Mouse (Mus musculus) brain, embryonic 14.5 days (tissue): ENCODE results near the gene Ube2o. TPM values are rescaled to one million over a fixed set of nuclear protein-coding genes. Genes with fewer than 3 reads are reported as not detected.

Experiments
- DNase-seq: peaks from one replicate; pipeline ENCODE4 v3.0.0-alpha.2; 2011; ENCODE audit warnings: low read depth
- CTCF ChIP-seq: fragments of 200-500 bp; IDR thresholded peaks from 2 replicates; pipeline ENCODE4 v1.5.1; 2012; ENCODE audit warnings: inconsistent platforms, mild to moderate bottlenecking, moderate library complexity, borderline replicate concordance; ENCODE audit not compliant: insufficient read depth, insufficient read length; ENCODE audit errors: extremely low read depth
- POLR2A ChIP-seq: fragments of 200-500 bp; IDR thresholded peaks from 2 replicates; pipeline ENCODE4 v1.6.1; 2012; ENCODE audit warnings: mild to moderate bottlenecking, inconsistent platforms, borderline replicate concordance; ENCODE audit not compliant: poor library complexity, insufficient read depth, insufficient read length, severe bottlenecking; ENCODE audit errors: extremely low read depth
- polyA plus RNA-seq: library from polyadenylated mRNA; depleted of rRNA; stranded (reverse); fragments of >200 nt; gene quantifications from 2 replicates; pipeline ENCODE4 v1.2.3, GENCODE M21; 2012

Ube2o gene
- polyA plus RNA-seq, 1 experiment: 68.5 TPM

GRCm38 (mm10) chr11:116589020-116589531 lies 7.8 kb upstream of the Ube2o start:
- peak; percentile 59 for DNase-seq
- no peak for TF ChIP-seq CTCF
- TF ChIP-seq POLR2A: no peak

GRCm38 (mm10) chr11:116586801-116587631 lies 5.8 kb upstream of the Ube2o start:
- peak; percentile 60 for DNase-seq
- TF ChIP-seq POLR2A (no peak), CTCF (peak; percentile 100)

GRCm38 (mm10) chr11:116586310-116586709 lies 5.1 kb upstream of the Ube2o start, which contains the start of gene Aanat:
Aanat (plus strand) TSS chr11:116586432.
- no peak for DNase-seq
- TF ChIP-seq POLR2A: no peak
- TF ChIP-seq CTCF: no peak

GRCm38 (mm10) chr11:116585682-116586081 lies 4.4 kb upstream of the Ube2o start:
- DNase-seq: no peak
- TF ChIP-seq POLR2A: no peak
- TF ChIP-seq CTCF: no peak

- peak; percentile 63 for DNase-seq
- TF ChIP-seq POLR2A (no peak), CTCF (no peak)
These were observed 404 bp downstream of the Ube2o start for GRCm38 (mm10) chr11:116580711-116581375.

GRCm38 (mm10) chr11:116580031-116580652 lies 1.1 kb downstream of the Ube2o start:
- no peak for TF ChIP-seq CTCF
- TF ChIP-seq POLR2A: no peak
- peak; percentile 46 for DNase-seq

GRCm38 (mm10) chr11:116579280-116579679 lies 2.0 kb downstream of the Ube2o start:
- DNase-seq: peak; percentile 26
- TF ChIP-seq POLR2A: no peak
- no peak for TF ChIP-seq CTCF

- no peak for TF ChIP-seq CTCF
- no peak for TF ChIP-seq POLR2A
- no peak for DNase-seq
These were observed 5.9 kb downstream of the Ube2o start for GRCm38 (mm10) chr11:116575396-116575795.

GRCm38 (mm10) chr11:116574982-116575381 lies 6.3 kb downstream of the Ube2o start:
- TF ChIP-seq CTCF (no peak), POLR2A (no peak)
- DNase-seq: no peak

- DNase-seq: no peak
- no peak for TF ChIP-seq POLR2A
- TF ChIP-seq CTCF: no peak
These were observed 6.8 kb downstream of the Ube2o start for GRCm38 (mm10) chr11:116574486-116574885.
